Mouse (Mus musculus) urinary bladder, adult 2 months (tissue): ENCODE data around the gene Ccdc173. TPM values are rescaled to one million over a fixed set of nuclear protein-coding genes. Genes with fewer than 3 reads are reported as not detected.

Source experiments
- polyA plus RNA-seq: library from polyadenylated mRNA; depleted of rRNA; stranded (reverse); fragments of >200 nt; gene quantifications from 2 replicates; pipeline ENCODE4 v1.2.3, GENCODE M21; 2012; rRNA removed

Gene Ccdc173
- polyA plus RNA-seq, 1 experiment, result 2.5 TPM

Other genes with a start within 250 kb of the Ccdc173 start
- gene Lrp2, start 203.5 kb downstream of the Ccdc173 start, polyA plus RNA-seq, result 0.19 and 0.22 TPM in 2 replicates
- gene Bbs5, start 142.4 kb downstream of the Ccdc173 start, polyA plus RNA-seq, result 10.5 and 17.2 TPM in 2 replicates
- 0.56 and 0.65 TPM in 2 replicates for gene Klhl41, start 119.5 kb downstream of the Ccdc173 start, polyA plus RNA-seq
- 8.9 and 9.4 TPM in 2 replicates for gene Fastkd1, start 76.1 kb downstream of the Ccdc173 start, polyA plus RNA-seq
- 16.5 and 19.6 TPM in 2 replicates for gene Ppig, start 67.0 kb downstream of the Ccdc173 start, polyA plus RNA-seq
- 20.7 and 21.5 TPM in 2 replicates for gene Phospho2, start within 50 bp of the Ccdc173 start, polyA plus RNA-seq
- gene Klhl23, start 32.4 kb upstream of the Ccdc173 start, polyA plus RNA-seq, result 40.5 and 48.5 TPM in 2 replicates
- 103 and 105 TPM in 2 replicates for gene Ssb, start 72.0 kb upstream of the Ccdc173 start, polyA plus RNA-seq
- gene Mettl5, start 96.0 kb upstream of the Ccdc173 start, polyA plus RNA-seq, result 17.2 and 17.5 TPM in 2 replicates
- gene Ubr3, start 107.7 kb upstream of the Ccdc173 start, polyA plus RNA-seq, result 34.6 and 37.0 TPM in 2 replicates
- 0.14 and 0.16 TPM in 2 replicates for gene Myo3b, start 249.6 kb upstream of the Ccdc173 start, polyA plus RNA-seq